Mouse (Mus musculus) lung, postnatal 25 days (tissue): ENCODE measurements around the gene Got2.
"Not testable (repeated sequence)": the region's sequence is repeated elsewhere in the genome, so short reads cannot be mapped to it uniquely, and the experiment has no call there.

Experiments
- DNase-seq: peaks from one replicate; pipeline ENCODE4 v3.0.0; 2022; ENCODE audit warnings: low spot score

Gene Got2

GRCm38 (mm10) chr8:95871690-95872089, 16.7 kb downstream of the Got2 start:
- no peak for DNase-seq

GRCm38 (mm10) chr8:95864851-95865250, 23.5 kb downstream of the Got2 start:
- not testable (repeated sequence) for DNase-seq

- DNase-seq: not testable (repeated sequence)
Measured at GRCm38 (mm10) chr8:95863761-95864440, 24.4 kb downstream of the Got2 start.

GRCm38 (mm10) chr8:95854174-95854573, 34.2 kb downstream of the Got2 start:
- DNase-seq: no peak

- peak; percentile 92 for DNase-seq
Measured at GRCm38 (mm10) chr8:95853102-95853843, 35.1 kb downstream of the Got2 start, which contains the start of gene Slc38a7. Gene Slc38a7, minus strand, starts transcription at chr8:95853539.

GRCm38 (mm10) chr8:95852290-95852689, 36.1 kb downstream of the Got2 start:
- DNase-seq: peak; percentile 72

- DNase-seq: no peak
Measured at GRCm38 (mm10) chr8:95850326-95850725, 38.0 kb downstream of the Got2 start.

- no peak for DNase-seq
Measured at GRCm38 (mm10) chr8:95848734-95849464, 39.4 kb downstream of the Got2 start.

GRCm38 (mm10) chr8:95848061-95848551, 40.2 kb downstream of the Got2 start:
- no peak for DNase-seq

- DNase-seq: no peak
Measured at GRCm38 (mm10) chr8:95845026-95845425, 43.3 kb downstream of the Got2 start.

- DNase-seq: no peak
Measured at GRCm38 (mm10) chr8:95843968-95844367, 44.4 kb downstream of the Got2 start.

GRCm38 (mm10) chr8:95841436-95841835, 46.9 kb downstream of the Got2 start:
- DNase-seq: no peak

GRCm38 (mm10) chr8:95839289-95839688, 49.1 kb downstream of the Got2 start:
- no peak for DNase-seq

- no peak for DNase-seq
Measured at GRCm38 (mm10) chr8:95837266-95837665, 51.1 kb downstream of the Got2 start.

GRCm38 (mm10) chr8:95835891-95836290, 52.5 kb downstream of the Got2 start:
- DNase-seq: no peak

- DNase-seq: no peak
Measured at GRCm38 (mm10) chr8:95833435-95833984, 54.8 kb downstream of the Got2 start.

- peak; percentile 86 for DNase-seq
Measured at GRCm38 (mm10) chr8:95832603-95833434, 55.5 kb downstream of the Got2 start.

- no peak for DNase-seq
Measured at GRCm38 (mm10) chr8:95830144-95830543, 58.2 kb downstream of the Got2 start.

- not testable (repeated sequence) for DNase-seq
Measured at GRCm38 (mm10) chr8:95825162-95825561, 63.2 kb downstream of the Got2 start, which contains the start of gene Sap18b. Gene Sap18b, plus strand, starts transcription at chr8:95825346.

GRCm38 (mm10) chr8:95822699-95823098, 65.6 kb downstream of the Got2 start:
- no peak for DNase-seq

- DNase-seq: no peak
Measured at GRCm38 (mm10) chr8:95822096-95822495, 66.3 kb downstream of the Got2 start.
